In genomic region chr1:165762914-165763634, GRCm38 (mm10) we compare ENCODE assay signal across 8 mouse cellular contexts. TPM values are rescaled to one million over a fixed set of nuclear protein-coding genes. Genes with fewer than 3 reads are reported as not detected.
A peak's percentile ranks its signal among the peaks of the same experiment; 100 is the strongest.
DNase-seq lines count a peak whose midpoint lies in the region; ATAC-seq and TF ChIP-seq lines count a peak whose summit lies in the region.

No protein-coding gene starts in this region.

- no peak for TF ChIP-seq CTCF in bone marrow, adult 2 months (IDR thresholded peaks at IDR 0.05; ENCODE audit: control insufficient read depth, insufficient read depth, low read length)

- no peak for DNase-seq in kidney, adult 11 months
- DNase-seq in midbrain, embryonic 10.5 days (ENCODE audit: low spot score), result no peak
- DNase-seq in ovary, adult 18-20 months (ENCODE audit: low spot score), result no peak
- no peak for DNase-seq in adrenal gland, postnatal 36 days
- DNase-seq in ovary, postnatal 10 days (ENCODE audit: low spot score), result no peak

- 27% methylated on average over 14 of the region's 14 CpGs for WGBS in kidney, embryonic 15.5 days
- WGBS in bone marrow, adult 2 months, result 2% methylated on average over 14 of the region's 14 CpGs
- WGBS in hindbrain, embryonic 13.5 days, result 35% methylated on average over 14 of the region's 14 CpGs
- 30% methylated on average over 14 of the region's 14 CpGs for WGBS in midbrain, embryonic 10.5 days

- H3K9me3 ChIP-seq in kidney, embryonic 15.5 days (replicated peaks), result no peaks in the 10 kb centered on the region
- H3K9me3 ChIP-seq in hindbrain, embryonic 13.5 days, result no peaks in the 10 kb centered on the region
- H3K9me3 ChIP-seq in midbrain, embryonic 10.5 days (replicated peaks), result peaks cover 5% of the 10 kb centered on the region; the same call in 1 of the 2 replicates

- peaks cover 30% of the 10 kb centered on the region for H3K4me1 ChIP-seq in kidney, embryonic 15.5 days
- H3K4me1 ChIP-seq in bone marrow, adult 2 months (ENCODE audit: control insufficient read depth, insufficient read depth, low read length), result peaks cover 9% of the 10 kb centered on the region
- H3K4me1 ChIP-seq in hindbrain, embryonic 13.5 days (replicated peaks), result peaks cover 16% of the 10 kb centered on the region
- H3K4me1 ChIP-seq in midbrain, embryonic 10.5 days, result peaks cover 16% of the 10 kb centered on the region

- H3K27ac ChIP-seq in kidney, embryonic 15.5 days, result no peak overlapping the region; the same call in 1 of the 2 replicates
- no peak overlapping the region for H3K27ac ChIP-seq in bone marrow, adult 2 months (ENCODE audit: control insufficient read depth, insufficient read depth, low read depth, low read length, poor library complexity)
- H3K27ac ChIP-seq in hindbrain, embryonic 13.5 days, result no peak overlapping the region
- peak overlapping the region; percentile 86; the same call in 1 of the 2 replicates for H3K27ac ChIP-seq in midbrain, embryonic 10.5 days (replicated peaks)

- H3K4me3 ChIP-seq in kidney, embryonic 15.5 days (replicated peaks), result peak overlapping the region; percentile 86
- peak overlapping the region; percentile 92 for H3K4me3 ChIP-seq in bone marrow, adult 2 months (replicated peaks; ENCODE audit: control insufficient read depth, low read depth, low read length)
- H3K4me3 ChIP-seq in hindbrain, embryonic 13.5 days, result peak overlapping the region; percentile 74
- H3K4me3 ChIP-seq in midbrain, embryonic 10.5 days, result peak overlapping the region; percentile 89

- peak overlapping the region; percentile 94 for H3K4me2 ChIP-seq in kidney, embryonic 15.5 days
- peak overlapping the region; percentile 89 for H3K4me2 ChIP-seq in hindbrain, embryonic 13.5 days

- peaks cover 28% of the 10 kb centered on the region for H3K27me3 ChIP-seq in kidney, embryonic 15.5 days
- peaks cover 36% of the 10 kb centered on the region for H3K27me3 ChIP-seq in hindbrain, embryonic 13.5 days
- H3K27me3 ChIP-seq in midbrain, embryonic 10.5 days (ENCODE audit: low read depth, poor library complexity, severe bottlenecking), result peaks cover 43% of the 10 kb centered on the region

- H3K9ac ChIP-seq in kidney, embryonic 15.5 days, result no peak overlapping the region
- no peak overlapping the region for H3K9ac ChIP-seq in hindbrain, embryonic 13.5 days

- TF ChIP-seq POLR2A in bone marrow, adult 2 months (IDR thresholded peaks at IDR 0.05; ENCODE audit: borderline replicate concordance, control insufficient read depth, low read depth, low read length), result no peak

- no peak for ATAC-seq in kidney, embryonic 15.5 days (replicated peaks; ENCODE audit: low FRiP score)
- ATAC-seq in hindbrain, embryonic 13.5 days (ENCODE audit: low FRiP score), result peak; percentile 33

- H3K36me3 ChIP-seq in kidney, embryonic 15.5 days, result no peaks in the 10 kb centered on the region
- no peaks in the 10 kb centered on the region for H3K36me3 ChIP-seq in hindbrain, embryonic 13.5 days
- H3K36me3 ChIP-seq in midbrain, embryonic 10.5 days, result no peaks in the 10 kb centered on the region

RNA-seq across cellular contexts. Expression of gene Creg1, which starts 0.5 kb away (rescaled TPM):
- 54.4 and 58.4 TPM in 2 replicates for polyA plus RNA-seq in kidney, embryonic 15.5 days (2015; fragmentation: Nextera tagmentation; extraction: Ambion mirVana)
- 288 and 312 TPM in 2 replicates for polyA plus RNA-seq in bone marrow, adult 2 months (2011; ENCODE audit: insufficient read depth, insufficient read length, low replicate concordance, missing spikeins)
- 24.1 and 31.6 TPM in 2 replicates for polyA plus RNA-seq in hindbrain, embryonic 13.5 days (2015; fragmentation: Nextera tagmentation; extraction: Ambion mirVana)
- 31.7 and 36.1 TPM in 2 replicates for polyA plus RNA-seq in midbrain, embryonic 10.5 days (2016; fragmentation: Nextera tagmentation; extraction: Ambion mirVana)
- 10 to 100 TPM; 48.1 to 61.3 TPM for total RNA-seq in adrenal gland, postnatal 36 days (2021)

RNA-seq across cellular contexts. Expression of gene Cd247, which starts 25.4 kb away (rescaled TPM):
- 0.66 and 0.69 TPM in 2 replicates for polyA plus RNA-seq in kidney, embryonic 15.5 days (2015; fragmentation: Nextera tagmentation; extraction: Ambion mirVana)
- polyA plus RNA-seq in bone marrow, adult 2 months (2011; ENCODE audit: insufficient read depth, insufficient read length, low replicate concordance, missing spikeins), result 3.3 and 4.9 TPM in 2 replicates
- 0.60 and 1.5 TPM in 2 replicates for polyA plus RNA-seq in hindbrain, embryonic 13.5 days (2015; fragmentation: Nextera tagmentation; extraction: Ambion mirVana)
- 1.6 and 2.7 TPM in 2 replicates for polyA plus RNA-seq in midbrain, embryonic 10.5 days (2016; fragmentation: Nextera tagmentation; extraction: Ambion mirVana)
- under 1 TPM; 0.30 to 0.46 TPM for total RNA-seq in adrenal gland, postnatal 36 days (2021)

RNA-seq across cellular contexts. Expression of gene Rcsd1, which starts 53.5 kb away (rescaled TPM):
- 56.2 and 57.8 TPM in 2 replicates for polyA plus RNA-seq in kidney, embryonic 15.5 days (2015; fragmentation: Nextera tagmentation; extraction: Ambion mirVana)
- polyA plus RNA-seq in bone marrow, adult 2 months (2011; ENCODE audit: insufficient read depth, insufficient read length, low replicate concordance, missing spikeins), result 51.6 and 119 TPM in 2 replicates
- polyA plus RNA-seq in hindbrain, embryonic 13.5 days (2015; fragmentation: Nextera tagmentation; extraction: Ambion mirVana), result 12.4 and 13.5 TPM in 2 replicates
- 8.6 and 8.7 TPM in 2 replicates for polyA plus RNA-seq in midbrain, embryonic 10.5 days (2016; fragmentation: Nextera tagmentation; extraction: Ambion mirVana)
- 10 to 100 TPM; 12.4 to 20.2 TPM for total RNA-seq in adrenal gland, postnatal 36 days (2021)
